Mouse (Mus musculus) yolk sac, embryonic 10.5 days (tissue): ENCODE measurements around the gene Pakap.
"Not testable (repeated sequence)": the region's sequence is repeated elsewhere in the genome, so short reads cannot be mapped to it uniquely, and the experiment has no call there.

Experiments used
- DNase-seq: peaks from one replicate; pipeline ENCODE4 v3.0.0-alpha.2; 2017; ENCODE audit warnings: low spot score

Pakap gene

DNA sequence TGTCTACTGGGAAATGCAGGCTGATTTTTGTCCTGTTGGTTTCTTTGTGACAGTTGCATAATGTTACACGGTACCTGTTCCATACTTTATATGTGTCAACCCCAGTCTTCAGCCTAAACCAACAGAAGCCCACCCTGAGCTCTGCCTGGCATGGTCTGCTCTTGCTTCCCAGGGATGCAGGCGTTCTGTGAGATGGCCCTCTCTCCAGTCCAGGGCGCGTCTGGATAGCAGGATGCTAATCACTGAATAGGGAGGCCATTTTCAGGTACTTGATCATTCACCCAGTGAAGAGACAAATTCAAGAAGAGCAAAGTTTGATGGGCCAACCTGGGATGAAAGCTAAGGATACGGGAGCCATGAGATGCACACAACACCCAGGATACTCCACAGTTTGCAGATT is 311.2 kb downstream of the Pakap start:
- DNase-seq = no peak

DNA sequence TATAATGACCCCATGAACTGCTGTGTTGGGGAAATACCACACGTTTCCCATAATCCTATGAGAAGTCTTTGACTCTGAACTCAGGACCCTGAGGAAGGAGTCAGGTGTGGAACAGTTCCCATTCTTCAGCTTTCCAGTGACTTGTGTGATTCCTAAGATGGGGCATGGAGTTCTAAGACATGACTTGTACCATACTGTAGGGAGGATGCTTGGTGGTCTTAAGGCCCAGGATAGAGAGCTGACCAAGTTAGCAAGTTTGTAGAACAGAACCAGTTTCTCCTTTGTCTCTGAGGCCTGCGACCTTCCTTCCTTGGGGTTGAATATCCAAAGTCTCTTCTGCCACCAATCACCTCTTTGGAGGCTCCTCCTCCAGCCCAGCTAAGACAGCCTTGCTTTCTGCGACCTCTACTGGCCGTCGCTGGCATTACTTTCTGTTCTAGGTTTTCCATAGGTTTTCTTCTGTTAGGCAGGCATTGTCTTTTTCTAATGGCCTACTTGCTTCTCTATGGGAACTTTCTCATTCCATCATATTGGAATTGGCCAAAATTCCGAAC is 311.9 kb downstream of the Pakap start:
- peak; percentile 71 for DNase-seq

GRCm38 (mm10) chr4:57883520-57884421 is 315.8 kb downstream of the Pakap start:
- no peak for DNase-seq

- no peak for DNase-seq
These were observed 316.5 kb downstream of the Pakap start for GRCm38 (mm10) chr4:57884511-57884910.

- DNase-seq = no peak
These were observed 317.2 kb downstream of the Pakap start for GRCm38 (mm10) chr4:57885186-57885585.

DNA sequence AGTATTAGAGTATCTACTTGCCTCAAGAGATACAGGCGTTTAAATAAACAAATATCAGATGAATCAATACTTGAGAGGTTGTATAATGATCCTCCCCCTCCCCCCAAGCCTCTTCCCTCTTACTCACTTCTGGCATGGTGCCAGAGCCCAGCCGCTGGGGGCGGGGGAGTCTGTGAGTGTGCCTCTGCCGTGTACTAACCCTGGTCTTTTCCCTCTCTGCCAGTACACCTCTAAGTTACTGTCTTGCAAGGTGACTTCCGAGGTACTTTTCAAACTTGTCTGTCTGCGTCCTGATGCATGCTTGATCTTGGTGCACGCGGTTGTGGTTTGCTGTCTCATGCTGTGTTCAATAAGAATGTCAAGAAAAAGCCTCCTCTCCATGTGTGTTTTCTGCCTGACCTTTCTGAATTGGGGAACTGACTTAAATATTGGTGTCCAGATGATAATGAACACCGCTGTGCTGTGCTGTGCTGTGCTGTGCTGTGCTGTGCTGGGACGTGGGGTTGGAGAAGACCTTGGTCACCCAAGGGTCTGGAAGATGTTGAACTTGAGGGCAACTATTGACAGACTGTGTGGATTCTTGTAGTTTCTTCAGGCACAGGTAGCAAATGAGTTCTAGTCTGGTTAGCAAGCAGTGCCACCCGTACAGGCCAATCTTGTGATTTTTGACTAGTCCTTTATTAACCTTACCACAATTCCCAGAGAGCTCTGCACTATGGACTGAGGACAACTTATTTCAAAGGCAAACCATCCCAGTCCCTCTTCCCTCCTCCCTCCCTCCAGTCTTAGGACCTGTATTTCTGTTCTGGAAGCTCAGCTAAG is 318.3 kb downstream of the Pakap start:
- DNase-seq = peak; percentile 20

GRCm38 (mm10) chr4:57886888-57887230 is 318.9 kb downstream of the Pakap start:
- DNase-seq = no peak

DNA sequence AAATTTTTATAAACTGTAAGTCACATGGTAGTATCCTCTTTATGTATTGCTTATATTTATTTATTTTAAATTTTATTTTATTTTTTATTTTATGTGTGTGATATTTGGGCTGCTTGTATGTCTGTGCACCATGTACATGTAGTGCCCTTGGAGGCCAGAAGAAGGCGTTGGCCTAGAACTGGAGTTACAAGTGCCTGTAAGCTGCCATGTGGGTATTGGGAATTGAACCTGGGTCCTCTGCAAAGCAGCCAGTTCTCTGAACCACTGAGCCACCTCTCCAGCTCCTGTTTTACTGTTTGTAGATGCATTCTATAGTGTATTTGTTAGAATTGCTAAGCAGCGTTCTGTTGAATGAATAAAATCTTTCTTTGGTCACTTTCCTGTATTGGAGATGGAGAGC is 320.3 kb downstream of the Pakap start:
- DNase-seq = no peak

DNA sequence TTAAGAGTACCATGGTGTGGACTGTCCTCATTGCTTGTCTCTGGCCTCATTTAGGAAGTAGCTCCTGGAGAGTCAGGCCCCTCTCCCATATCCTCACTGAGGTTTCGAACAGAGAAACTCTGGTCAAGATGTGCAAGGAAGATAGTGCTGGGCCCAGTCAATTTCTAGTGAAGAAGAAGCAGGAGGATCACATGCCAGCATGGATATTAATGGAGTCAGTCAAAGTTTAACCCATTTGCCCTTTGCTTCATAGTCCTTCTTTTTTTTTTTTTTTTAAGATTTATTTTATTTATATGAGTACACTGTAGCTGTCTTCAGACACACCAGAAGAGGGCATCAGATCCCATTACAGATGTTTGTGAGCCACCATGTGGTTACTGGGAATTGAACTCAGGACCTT is 321.0 kb downstream of the Pakap start:
- DNase-seq = not testable (repeated sequence)

- no peak for DNase-seq
These were observed 321.8 kb downstream of the Pakap start for GRCm38 (mm10) chr4:57889773-57890172.

GRCm38 (mm10) chr4:57892001-57892586 is 324.1 kb downstream of the Pakap start:
- DNase-seq = no peak

- DNase-seq = no peak
These were observed 327.2 kb downstream of the Pakap start for GRCm38 (mm10) chr4:57895140-57895539.

DNA sequence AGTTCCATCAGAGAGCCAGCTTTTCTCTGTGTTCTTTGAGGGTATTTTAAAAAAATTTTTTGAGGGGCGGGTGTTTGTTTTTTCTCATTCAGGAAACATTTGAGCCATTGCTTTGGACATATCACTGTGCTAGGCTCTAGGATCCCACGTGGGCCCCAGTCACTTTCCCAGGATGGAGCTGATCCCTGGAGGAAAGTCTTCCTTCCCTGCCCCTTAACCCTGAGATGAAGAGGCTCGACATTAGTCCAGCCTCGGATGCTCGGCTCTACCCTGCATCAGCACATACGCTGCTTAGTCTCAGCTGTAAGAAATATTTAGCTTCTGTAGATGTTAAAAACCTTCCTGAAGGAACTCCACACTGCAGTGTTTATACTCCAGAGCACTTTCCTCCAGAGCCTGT is 327.9 kb downstream of the Pakap start:
- no peak for DNase-seq

DNA sequence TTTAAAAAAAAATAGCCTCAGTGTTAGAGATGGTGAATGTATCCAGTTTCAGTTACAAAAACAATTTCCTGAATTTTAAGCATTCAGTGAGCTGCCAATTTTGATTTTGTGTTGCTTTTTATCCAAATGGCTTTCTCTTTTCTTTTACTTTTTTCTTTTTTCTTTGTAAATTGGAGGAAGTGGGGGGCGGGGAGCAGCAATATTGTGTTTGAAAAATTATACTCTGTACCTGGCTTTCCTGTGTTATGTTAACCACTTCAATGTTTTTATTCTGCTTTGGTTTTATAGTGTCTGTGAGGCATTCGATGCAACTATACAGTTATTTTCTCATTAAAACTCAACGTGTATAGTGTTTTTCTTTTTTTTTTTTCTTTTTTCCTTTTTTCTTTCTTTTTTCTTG is 328.7 kb downstream of the Pakap start:
- DNase-seq = no peak

GRCm38 (mm10) chr4:57901210-57901609 is 333.2 kb downstream of the Pakap start:
- DNase-seq = no peak

GRCm38 (mm10) chr4:57902619-57903018 is 334.6 kb downstream of the Pakap start:
- DNase-seq = no peak

GRCm38 (mm10) chr4:57904211-57904610 is 336.2 kb downstream of the Pakap start:
- peak; percentile 28 for DNase-seq

DNA sequence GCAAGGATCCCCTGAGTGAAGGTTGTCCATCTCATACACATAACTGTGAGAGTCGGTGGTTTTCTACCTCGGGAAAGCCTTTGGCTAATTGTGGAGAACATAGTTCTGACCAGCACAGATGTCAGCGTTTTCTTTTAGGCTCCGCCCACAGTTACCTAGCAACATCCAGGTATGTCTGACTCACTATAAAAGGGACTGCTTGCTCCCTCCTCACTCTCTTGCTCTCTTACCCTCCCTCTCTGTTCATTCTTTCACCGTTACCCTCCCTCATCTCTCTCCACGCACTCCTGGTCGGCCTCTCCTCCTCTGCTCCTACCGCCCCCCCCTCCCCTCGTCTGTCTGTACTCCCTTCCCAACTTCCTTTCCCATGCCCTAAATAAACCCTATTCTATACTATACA is 336.7 kb downstream of the Pakap start:
- no peak for DNase-seq

- DNase-seq = no peak
These were observed 338.7 kb downstream of the Pakap start for GRCm38 (mm10) chr4:57906708-57907107.

GRCm38 (mm10) chr4:57908860-57909259 is 340.9 kb downstream of the Pakap start:
- DNase-seq = no peak

DNA sequence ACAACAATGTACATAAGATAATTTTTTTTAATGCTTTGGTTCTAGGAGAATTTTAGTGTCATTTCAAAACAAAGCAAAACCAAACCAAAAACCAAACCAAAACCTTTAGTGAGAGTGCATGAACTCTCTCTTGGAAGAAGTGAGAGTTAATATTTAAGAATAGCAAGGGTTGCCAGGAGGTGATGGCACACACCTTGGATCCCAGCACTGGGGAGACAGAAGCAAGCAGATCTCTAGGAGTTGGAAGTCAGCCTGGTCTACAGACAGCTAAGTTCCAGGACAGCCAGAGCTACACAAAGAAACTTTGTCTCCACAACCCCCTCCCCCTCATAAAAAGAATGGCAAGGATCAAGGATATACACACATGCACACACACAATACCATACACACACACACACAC is 345.0 kb downstream of the Pakap start:
- DNase-seq = no peak
